Mouse (Mus musculus) forebrain, embryonic 12.5 days (tissue): Measurements from ENCODE around the gene Duox1. TPM values are rescaled to one million over a fixed set of nuclear protein-coding genes. Genes with fewer than 3 reads are reported as not detected.

ENCODE experiments used
- ATAC-seq: fragments of 200-750 bp; cut with Nextera tagmentation; 2 replicates; pipeline ENCODE4 v1.8.0; 2017; ENCODE audit warnings: moderate TSS enrichment; ENCODE audit not compliant: low FRiP score
- H3K27ac ChIP-seq: fragments of 300-500 bp; sonication (generic); 2 replicates; pipeline ENCODE4 v1.5.1; 2016; ENCODE audit warnings: mild to moderate bottlenecking
- H3K27me3 ChIP-seq: fragments of 300-500 bp; sonication (generic); 2 replicates; pipeline ENCODE4 v1.6.1; 2016; ENCODE audit warnings: mild to moderate bottlenecking
- H3K36me3 ChIP-seq: fragments of 300-500 bp; sonication (generic); replicated peaks from 2 replicates; pipeline ENCODE4 v1.6.1; 2016; ENCODE audit warnings: mild to moderate bottlenecking
- H3K4me1 ChIP-seq: fragments of 300-500 bp; sonication (generic); 2 replicates; pipeline ENCODE4 v1.6.1; 2016
- H3K4me2 ChIP-seq: fragments of 300-500 bp; sonication (generic); 2 replicates; pipeline ENCODE4 v1.6.1; 2016; ENCODE audit warnings: mild to moderate bottlenecking, moderate library complexity
- H3K4me3 ChIP-seq: fragments of 300-500 bp; sonication (generic); replicated peaks from 2 replicates; pipeline ENCODE4 v1.5.1; 2016; ENCODE audit warnings: mild to moderate bottlenecking
- H3K9ac ChIP-seq: fragments of 300-500 bp; sonication (generic); 2 replicates; pipeline ENCODE4 v1.6.1; 2016; ENCODE audit warnings: mild to moderate bottlenecking
- H3K9me3 ChIP-seq: fragments of 300-500 bp; sonication (generic); 2 replicates; pipeline ENCODE4 v1.6.1; 2016
- WGBS: fragments of 180-500 bp; shearing (Covaris S2); methylation state at CpG from one replicate; pipeline ENCODE4 v1.1.7; 2016; 5-methylcytosine and 5-hydroxymethylcytosine counted together
- polyA plus RNA-seq: library from polyadenylated mRNA; unstranded; fragments of >200 nt; fragmentation: Nextera tagmentation; extraction: Ambion mirVana; gene quantifications from 2 replicates; pipeline ENCODE4 v1.2.1, GENCODE M21; 2016

Gene Duox1
- polyA plus RNA-seq, 1 experiment from 2014 or later = 0.04 TPM

DNA sequence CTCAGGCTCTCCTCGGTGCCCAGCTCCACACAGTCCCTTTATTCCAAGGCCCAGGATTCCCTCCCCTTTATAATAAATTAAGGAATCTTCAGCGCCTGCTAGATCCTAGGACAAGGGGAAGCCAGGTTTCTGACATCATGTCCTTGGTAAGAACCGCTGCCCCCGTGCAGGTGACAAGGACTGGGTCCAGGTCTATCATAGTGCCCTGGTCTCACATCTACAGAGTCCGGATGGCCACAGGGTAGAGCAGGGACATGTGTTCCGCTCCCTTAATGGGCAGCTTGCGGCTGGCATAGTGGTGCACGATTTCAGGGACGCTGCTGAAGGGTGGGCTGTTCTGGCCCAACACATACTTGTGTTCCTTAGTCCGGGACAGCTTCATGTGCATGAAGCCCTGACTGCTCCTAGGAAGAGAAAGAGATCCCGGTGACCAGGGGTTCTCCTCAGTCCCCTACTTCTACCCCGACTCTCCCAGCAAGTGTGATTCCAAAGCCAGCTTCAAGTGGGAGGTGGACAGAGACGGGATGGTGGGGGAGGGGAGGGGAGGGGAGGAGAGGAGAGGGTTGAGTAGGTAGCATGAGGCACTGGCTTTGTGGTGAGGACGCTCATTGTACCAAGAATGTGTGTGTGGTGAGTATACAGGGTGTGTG lies 33.8 kb downstream of the Duox1 start:
- Histone ChIP-seq H3K4me2 (peak overlapping the region; percentile 67), H3K4me3 (peak overlapping the region; percentile 52), H3K36me3 (peaks cover 5% of the 10 kb centered on the region; the same call in 1 of the 2 replicates), H3K27me3 (peaks cover 9% of the 10 kb centered on the region; the same call in 1 of the 2 replicates), H3K27ac (peak overlapping the region; percentile 99), H3K4me1 (peaks cover 60% of the 10 kb centered on the region), H3K9ac (peak overlapping the region; percentile 68), H3K9me3 (no peaks in the 10 kb centered on the region)
- peak; percentile 44 for ATAC-seq
- WGBS = 12% methylated on average over 13 of the region's 14 CpGs

DNA sequence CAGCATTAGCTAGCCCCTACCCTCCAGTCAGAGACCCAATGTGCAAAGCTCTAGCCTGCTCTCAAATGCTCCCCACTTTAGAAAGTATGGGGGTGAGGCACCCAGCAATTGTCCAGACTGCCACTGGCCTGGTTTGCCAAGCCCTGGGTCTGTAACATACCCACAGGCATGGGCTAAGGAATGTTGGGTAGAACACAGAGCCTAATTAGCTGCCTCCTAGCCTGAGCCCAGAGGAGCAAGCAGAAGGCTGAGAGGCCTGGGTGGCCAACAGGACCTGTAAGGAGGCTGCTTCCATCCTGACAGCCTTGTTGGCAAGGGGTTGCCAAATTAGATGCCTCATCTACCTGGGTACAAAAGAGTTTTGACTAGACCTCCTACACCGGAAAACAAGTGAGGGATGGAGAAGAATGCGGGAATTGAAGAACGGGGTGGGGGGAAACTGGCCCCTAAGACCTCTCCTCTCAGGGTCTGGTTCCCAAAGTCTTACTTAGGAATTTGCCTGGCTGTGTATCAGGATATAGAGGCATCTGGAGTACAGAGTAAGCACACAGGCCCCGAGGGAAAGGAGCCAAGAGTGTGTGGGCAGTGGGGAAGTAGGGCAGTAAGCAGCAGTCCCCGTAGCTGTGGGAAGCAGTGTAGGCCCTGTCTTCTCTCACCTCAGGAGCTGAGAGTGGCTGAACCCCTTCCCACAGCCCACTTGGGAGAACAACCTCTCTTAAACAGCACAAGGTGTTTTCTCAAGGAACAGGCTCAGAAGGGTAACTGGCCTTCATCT lies 35.9 kb downstream of the Duox1 start:
- H3K9me3 ChIP-seq = no peaks in the 10 kb centered on the region
- no peak overlapping the region for H3K4me3 ChIP-seq
- WGBS = 42% methylated on average over 5 of the region's 5 CpGs
- peaks cover 68% of the 10 kb centered on the region for H3K4me1 ChIP-seq
- peaks cover 10% of the 10 kb centered on the region for H3K36me3 ChIP-seq
- H3K27ac ChIP-seq = peak overlapping the region; percentile 92
- no peak overlapping the region for H3K9ac ChIP-seq
- ATAC-seq = peak; percentile 2; the same call in 1 of the 2 replicates
- H3K27me3 ChIP-seq = peaks cover 17% of the 10 kb centered on the region; the same call in 1 of the 2 replicates
- H3K4me2 ChIP-seq = peak overlapping the region; percentile 17

DNA sequence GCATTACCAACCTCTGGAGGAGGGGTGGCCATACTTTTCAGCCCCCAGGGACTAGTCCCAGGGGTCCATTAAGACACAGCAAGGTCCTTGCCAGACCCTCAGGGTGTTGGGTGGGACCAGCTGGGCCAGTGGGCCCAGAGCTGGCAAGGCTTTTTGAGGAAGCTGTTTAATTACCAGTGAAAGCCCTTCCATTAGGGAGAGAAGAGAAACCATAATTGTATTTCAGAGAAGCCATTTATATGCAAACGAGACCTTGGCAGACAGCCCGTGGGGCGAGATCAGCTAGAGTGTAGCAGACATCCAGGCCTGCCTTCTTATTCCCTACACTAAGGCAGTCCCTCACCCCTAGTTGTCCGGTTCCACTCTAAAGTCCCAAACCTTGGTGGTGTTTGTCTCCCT lies 36.5 kb downstream of the Duox1 start:
- Histone ChIP-seq H3K36me3 (peaks cover 13% of the 10 kb centered on the region), H3K4me1 (peaks cover 68% of the 10 kb centered on the region), H3K9me3 (no peaks in the 10 kb centered on the region), H3K9ac (no peak overlapping the region), H3K27ac (peak overlapping the region; percentile 92), H3K27me3 (peaks cover 17% of the 10 kb centered on the region; the same call in 1 of the 2 replicates), H3K4me2 (peak overlapping the region; percentile 17; the same call in 1 of the 2 replicates), H3K4me3 (no peak overlapping the region)
- ATAC-seq = peak; percentile 45
- 13% methylated on average over 4 of the region's 4 CpGs for WGBS

DNA sequence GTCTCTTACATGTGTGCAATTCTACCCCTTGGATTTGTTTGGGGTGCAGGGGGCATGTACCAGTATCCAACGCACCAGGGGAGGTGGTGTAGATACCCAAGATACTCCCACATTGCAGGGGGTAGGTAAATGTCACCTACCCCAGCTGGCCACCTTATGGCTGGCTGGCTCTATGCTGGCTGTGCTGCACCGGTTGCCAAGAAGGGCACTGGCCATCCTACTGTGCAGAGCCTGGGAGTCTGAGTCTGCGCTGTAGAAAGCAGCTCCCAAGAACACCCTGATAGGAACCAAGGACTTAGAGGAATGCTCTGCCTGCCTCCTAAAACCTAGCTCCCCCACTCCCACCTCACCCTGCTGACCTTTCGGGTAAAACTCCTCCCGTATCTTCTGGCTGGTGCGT lies 37.5 kb downstream of the Duox1 start:
- H3K4me3 ChIP-seq = no peak overlapping the region
- H3K27ac ChIP-seq = no peak overlapping the region
- no peaks in the 10 kb centered on the region for H3K9me3 ChIP-seq
- ATAC-seq = no peak
- WGBS = 77% methylated on average over 6 of the region's 6 CpGs
- H3K4me1 ChIP-seq = peaks cover 62% of the 10 kb centered on the region
- no peak overlapping the region for H3K4me2 ChIP-seq
- H3K36me3 ChIP-seq = peaks cover 17% of the 10 kb centered on the region
- H3K27me3 ChIP-seq = peaks cover 17% of the 10 kb centered on the region; the same call in 1 of the 2 replicates
- H3K9ac ChIP-seq = no peak overlapping the region

DNA sequence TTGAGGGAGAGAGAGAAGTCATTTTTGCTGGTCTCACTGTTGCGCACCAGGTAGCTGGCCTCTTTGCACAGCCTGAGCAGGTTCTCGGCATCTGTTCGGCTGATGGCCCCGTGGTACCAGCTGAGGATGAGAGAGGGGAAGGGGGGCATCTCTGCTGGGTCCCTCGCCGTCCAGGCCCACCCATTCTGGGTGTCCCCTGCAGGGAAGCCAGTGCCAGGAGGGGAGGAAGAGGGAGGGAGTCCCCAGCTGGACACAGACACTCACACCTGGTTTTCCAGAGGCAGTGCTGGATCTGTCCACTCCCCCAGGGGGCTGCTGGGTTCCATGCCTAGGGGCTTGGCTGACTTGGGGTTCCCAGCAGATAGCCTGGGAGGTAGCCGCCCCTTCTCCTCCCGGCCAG lies 38.3 kb downstream of the Duox1 start:
- H3K9me3 ChIP-seq = no peaks in the 10 kb centered on the region
- H3K4me3 ChIP-seq = no peak overlapping the region
- peaks cover 17% of the 10 kb centered on the region; the same call in 1 of the 2 replicates for H3K27me3 ChIP-seq
- peaks cover 58% of the 10 kb centered on the region for H3K4me1 ChIP-seq
- no peak for ATAC-seq
- no peak overlapping the region for H3K27ac ChIP-seq
- H3K4me2 ChIP-seq = no peak overlapping the region
- WGBS = 82% methylated on average over 8 of the region's 8 CpGs
- no peak overlapping the region for H3K9ac ChIP-seq
- H3K36me3 ChIP-seq = peaks cover 17% of the 10 kb centered on the region

DNA sequence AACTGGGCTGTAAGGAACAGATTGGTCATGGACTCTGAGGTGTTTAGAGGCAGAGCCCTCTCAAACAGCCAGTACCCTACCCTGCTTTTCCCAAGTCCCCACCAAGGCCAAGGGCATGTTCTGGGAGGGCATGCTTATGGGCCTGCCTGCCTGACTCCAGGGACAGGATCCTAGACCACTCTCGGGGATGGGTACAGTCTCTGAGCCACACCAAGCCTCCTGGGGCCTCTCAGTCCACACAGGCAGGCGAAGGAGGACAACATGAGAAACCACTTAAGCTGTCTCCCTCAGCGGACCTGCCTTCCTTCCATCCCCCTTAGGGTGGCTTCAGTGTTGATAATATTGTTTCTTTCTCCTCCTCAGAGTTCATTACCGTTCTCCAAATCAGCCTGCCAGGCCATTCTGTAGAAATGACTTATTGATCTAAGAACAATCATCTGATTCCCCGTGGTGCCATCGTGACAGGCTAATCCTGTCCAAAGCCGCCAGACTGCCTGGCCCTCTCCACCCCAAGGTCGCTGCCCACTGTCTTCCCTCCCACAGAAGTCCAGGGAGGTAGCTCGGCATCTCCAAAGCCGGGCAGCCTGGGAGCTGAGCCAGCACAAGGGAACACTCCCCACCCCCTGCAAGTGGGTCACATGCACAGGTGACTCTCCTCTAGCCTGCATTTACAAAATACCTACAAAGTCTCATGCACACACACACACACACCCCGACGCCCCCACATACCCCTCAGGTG lies 38.9 kb downstream of the Duox1 start:
- Histone ChIP-seq H3K9me3 (no peaks in the 10 kb centered on the region), H3K27me3 (peaks cover 17% of the 10 kb centered on the region; the same call in 1 of the 2 replicates), H3K4me1 (peaks cover 54% of the 10 kb centered on the region), H3K4me2 (no peak overlapping the region), H3K27ac (0 out of 2 replicates have a peak overlapping the region, but pooled peaks have one; percentile 27), H3K4me3 (no peak overlapping the region), H3K36me3 (peaks cover 21% of the 10 kb centered on the region), H3K9ac (no peak overlapping the region)
- no peak for ATAC-seq
- 65% methylated on average over 12 of the region's 12 CpGs for WGBS

DNA sequence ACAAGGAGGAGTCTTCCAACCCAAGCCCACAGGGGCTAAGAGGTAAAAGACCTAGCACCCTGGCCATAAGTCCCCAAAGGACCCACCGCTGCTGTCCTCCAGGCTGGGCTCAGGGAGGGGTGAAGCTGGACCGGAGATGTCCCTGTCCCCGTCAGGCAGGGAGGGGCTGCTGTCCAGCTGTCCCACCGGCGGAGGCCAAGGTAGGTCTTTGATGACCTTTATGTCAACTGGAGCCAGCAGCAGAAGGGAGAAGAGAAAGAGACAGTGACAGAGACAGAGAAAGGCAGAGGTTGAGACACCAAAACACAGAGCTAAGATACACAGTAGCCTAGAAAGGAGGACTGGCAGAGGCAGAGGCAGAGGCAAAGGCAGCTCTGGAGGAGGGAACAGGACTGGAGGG lies 39.9 kb downstream of the Duox1 start:
- Histone ChIP-seq H3K4me1 (peaks cover 44% of the 10 kb centered on the region), H3K4me3 (no peak overlapping the region), H3K27ac (0 out of 2 replicates have a peak overlapping the region, but pooled peaks have one; percentile 32), H3K36me3 (peaks cover 24% of the 10 kb centered on the region), H3K9me3 (no peaks in the 10 kb centered on the region), H3K27me3 (0 out of 2 replicates have a peak, but pooled peaks cover 11% of the 10 kb centered on the region), H3K4me2 (no peak overlapping the region), H3K9ac (no peak overlapping the region)
- WGBS = 85% methylated on average over 5 of the region's 5 CpGs
- no peak for ATAC-seq

DNA sequence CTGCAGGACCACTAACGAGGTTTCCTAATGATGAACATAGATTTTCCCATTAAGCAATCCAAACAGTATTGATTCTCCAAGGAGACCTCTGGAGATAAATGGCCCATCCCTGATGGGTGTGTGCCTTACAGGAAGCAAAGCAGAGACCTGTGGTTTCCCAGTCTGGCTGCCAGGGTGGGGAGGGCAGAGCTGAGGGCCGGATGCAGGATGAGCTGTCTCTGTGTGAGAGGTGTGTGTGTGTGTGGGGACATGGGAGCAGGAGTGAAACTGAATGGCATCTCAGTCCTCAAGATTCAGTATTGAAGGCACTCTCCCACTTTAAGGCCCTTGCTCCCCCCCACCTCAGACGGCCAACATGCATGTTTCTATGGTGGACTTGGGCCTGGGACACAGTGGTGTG lies 40.7 kb downstream of the Duox1 start:
- H3K36me3 ChIP-seq = peaks cover 24% of the 10 kb centered on the region
- no peak overlapping the region for H3K4me3 ChIP-seq
- no peak overlapping the region for H3K9ac ChIP-seq
- 67% methylated on average over 3 of the region's 3 CpGs for WGBS
- 0 out of 2 replicates have a peak, but pooled peaks cover 11% of the 10 kb centered on the region for H3K27me3 ChIP-seq
- no peak for ATAC-seq
- no peak overlapping the region for H3K4me2 ChIP-seq
- H3K9me3 ChIP-seq = no peaks in the 10 kb centered on the region
- H3K27ac ChIP-seq = no peak overlapping the region
- H3K4me1 ChIP-seq = peaks cover 38% of the 10 kb centered on the region

DNA sequence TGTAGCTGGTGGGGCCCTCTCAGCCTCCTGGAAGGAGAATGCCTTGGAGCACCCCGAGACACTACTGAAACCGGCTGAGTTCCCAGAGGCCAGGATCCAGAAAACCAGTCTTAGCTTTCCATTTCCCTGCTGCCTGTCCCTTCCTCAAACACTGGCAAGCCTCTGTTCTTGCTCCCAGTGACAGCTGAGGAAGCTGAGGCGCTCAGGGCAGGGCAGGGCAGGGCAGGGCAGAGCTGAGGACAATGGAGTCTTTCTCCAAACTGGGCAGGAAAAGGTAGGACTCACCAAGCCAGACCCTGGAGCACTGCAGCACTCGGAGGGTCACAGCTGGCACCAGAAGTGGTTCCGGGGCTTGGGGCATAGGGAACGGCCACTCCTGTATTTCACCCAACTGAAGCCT lies 44.8 kb downstream of the Duox1 start:
- 85% methylated on average over 6 of the region's 6 CpGs for WGBS
- H3K27me3 ChIP-seq = 0 out of 2 replicates have a peak, but pooled peaks cover 3% of the 10 kb centered on the region
- H3K4me1 ChIP-seq = peaks cover 9% of the 10 kb centered on the region
- no peaks in the 10 kb centered on the region for H3K9me3 ChIP-seq
- H3K4me2 ChIP-seq = no peak overlapping the region
- H3K9ac ChIP-seq = no peak overlapping the region
- H3K27ac ChIP-seq = no peak overlapping the region
- H3K36me3 ChIP-seq = peaks cover 37% of the 10 kb centered on the region
- no peak overlapping the region for H3K4me3 ChIP-seq
- no peak for ATAC-seq

DNA sequence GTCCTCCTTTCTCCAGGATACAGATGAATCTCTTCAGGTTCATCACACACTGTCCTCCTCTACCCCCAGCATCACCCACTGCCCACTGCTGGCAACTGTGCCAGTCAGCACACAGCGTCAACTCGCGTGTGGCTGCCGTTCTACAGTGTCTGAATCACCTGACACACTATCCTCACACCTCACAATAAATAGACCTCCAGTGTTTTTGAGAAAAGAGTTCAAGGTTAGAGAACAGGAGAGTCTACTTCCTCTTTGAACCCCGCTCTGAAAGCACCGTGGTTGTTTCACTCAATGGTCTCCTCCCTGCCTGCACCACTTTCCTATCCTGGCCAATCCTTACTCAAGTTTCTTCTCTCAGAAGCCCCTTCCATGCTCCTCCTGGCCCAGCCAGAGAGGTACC lies 45.7 kb downstream of the Duox1 start:
- H3K9me3 ChIP-seq = no peaks in the 10 kb centered on the region
- peaks cover 11% of the 10 kb centered on the region for H3K4me1 ChIP-seq
- ATAC-seq = no peak
- H3K4me2 ChIP-seq = no peak overlapping the region
- H3K27ac ChIP-seq = no peak overlapping the region
- peaks cover 35% of the 10 kb centered on the region for H3K36me3 ChIP-seq
- 92% methylated on average over 6 of the region's 6 CpGs for WGBS
- no peaks in the 10 kb centered on the region for H3K27me3 ChIP-seq
- no peak overlapping the region for H3K9ac ChIP-seq
- no peak overlapping the region for H3K4me3 ChIP-seq

DNA sequence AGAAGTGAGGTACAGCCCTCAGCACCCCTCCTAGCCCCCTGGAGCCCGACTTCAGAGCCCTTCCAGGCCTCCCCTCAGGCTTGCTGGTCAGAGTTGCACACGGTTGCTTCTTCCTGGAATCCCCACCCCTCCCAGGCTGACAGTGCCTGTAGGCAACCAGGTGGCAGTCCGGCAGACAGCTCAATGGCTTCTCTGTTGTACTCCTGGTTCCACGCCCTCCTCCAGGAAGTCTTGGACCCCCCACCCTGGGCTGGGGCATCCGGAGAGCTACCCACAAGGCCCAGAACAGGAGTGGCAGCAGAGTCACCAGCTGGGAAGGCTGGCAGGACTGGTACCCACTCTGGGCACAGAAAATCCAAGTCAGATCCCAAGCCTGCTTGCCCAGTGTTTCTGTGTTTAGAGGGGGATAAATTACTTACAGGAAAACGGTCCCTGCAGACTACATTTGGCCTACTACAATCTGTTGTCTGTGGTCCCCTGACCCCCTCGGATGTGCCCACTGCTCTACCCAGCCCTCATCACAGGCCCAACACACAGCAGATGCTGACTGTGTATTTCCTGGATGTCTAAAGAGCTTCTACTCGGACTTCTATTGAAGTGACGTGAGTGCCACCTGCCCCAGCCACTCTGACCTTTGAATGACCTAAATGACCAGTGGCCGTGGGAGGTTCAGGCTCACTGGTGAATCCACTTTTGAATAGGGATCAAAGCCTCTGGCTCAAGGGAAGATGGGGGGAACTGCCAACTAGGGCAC lies 46.6 kb downstream of the Duox1 start:
- Histone ChIP-seq H3K27ac (no peak overlapping the region), H3K4me3 (no peak overlapping the region), H3K36me3 (peaks cover 30% of the 10 kb centered on the region), H3K9me3 (no peaks in the 10 kb centered on the region), H3K9ac (no peak overlapping the region), H3K4me2 (no peak overlapping the region), H3K4me1 (peaks cover 20% of the 10 kb centered on the region), H3K27me3 (no peaks in the 10 kb centered on the region)
- no peak for ATAC-seq
- 64% methylated on average over 10 of the region's 10 CpGs for WGBS
